Mouse (Mus musculus) ES-E14 (cell line): ENCODE results near the gene Tex44. TPM values are rescaled to one million over a fixed set of nuclear protein-coding genes. Genes with fewer than 3 reads are reported as not detected.
A peak's percentile ranks its signal among the peaks of the same experiment; 100 is the strongest.

Experiments used
- DNase-seq: peaks from one replicate; pipeline ENCODE4 v3.0.0-alpha.2; 2013; ENCODE audit warnings: low read depth, low spot score
- H3K27ac ChIP-seq: 2 replicates; pipeline ENCODE4 v1.5.1; 2012; ENCODE audit warnings: low read depth, mild to moderate bottlenecking, low read length, moderate library complexity, mixed read lengths; ENCODE audit not compliant: poor library complexity, insufficient read depth, severe bottlenecking
- H3K36me3 ChIP-seq: 2 replicates; pipeline ENCODE4 v1.6.1; 2012; ENCODE audit warnings: mild to moderate bottlenecking, low read length, moderate library complexity, mixed read lengths; ENCODE audit not compliant: control insufficient read depth, poor library complexity, insufficient read depth, severe bottlenecking
- H3K4me1 ChIP-seq, 2 experiments: fragments of 150-350 bp in 1 of 2; sonication (generic) in 1 of 2; 2 replicates each; pipeline ENCODE4 v1.6.1; 2012; ENCODE audit warnings: low read length in 2 of 2, mild to moderate bottlenecking in 1 of 2, mixed read lengths in 1 of 2; ENCODE audit not compliant: control insufficient read depth in 2 of 2, insufficient read depth in 2 of 2, poor library complexity in 1 of 2
- H3K4me3 ChIP-seq, 2 experiments: fragments of 150-350 bp in 1 of 2; sonication (generic) in 1 of 2; 2 replicates each; pipeline ENCODE4 v1.5.1; 2012; ENCODE audit warnings: low read length in 2 of 2, low read depth in 1 of 2, mild to moderate bottlenecking in 1 of 2, mixed read lengths in 1 of 2; ENCODE audit not compliant: insufficient read depth in 1 of 2, poor library complexity in 1 of 2, severe bottlenecking in 1 of 2
- H3K9ac ChIP-seq: 2 replicates; pipeline ENCODE4 v1.6.1; 2012; ENCODE audit warnings: low read depth, mild to moderate bottlenecking, low read length, mixed read lengths; ENCODE audit not compliant: poor library complexity, insufficient read depth, severe bottlenecking
- H3K9me3 ChIP-seq: fragments of 150-350 bp; sonication (generic); 2 replicates; pipeline ENCODE4 v1.6.1; 2012; ENCODE audit warnings: low read depth, mild to moderate bottlenecking, low read length; ENCODE audit not compliant: control insufficient read depth, insufficient read depth
- CHD2 ChIP-seq: IDR thresholded peaks from 2 replicates; pipeline ENCODE4 v1.6.1; 2014; ENCODE audit warnings: mild to moderate bottlenecking, low read depth, low read length, inconsistent platforms
- HCFC1 ChIP-seq: IDR thresholded peaks from 2 replicates; pipeline ENCODE4 v1.6.1; 2012; ENCODE audit warnings: low read length, inconsistent platforms, borderline replicate concordance; ENCODE audit not compliant: insufficient read depth
- MAFK ChIP-seq: IDR thresholded peaks from 2 replicates; pipeline ENCODE4 v1.6.1; 2014; ENCODE audit warnings: mild to moderate bottlenecking, low read depth, low read length, inconsistent platforms; ENCODE audit not compliant: insufficient read depth
- ZC3H11A ChIP-seq: IDR thresholded peaks from 2 replicates; pipeline ENCODE4 v1.6.1; 2012; ENCODE audit warnings: low read depth, mild to moderate bottlenecking, inconsistent platforms, low read length, borderline replicate concordance
- ZNF384 ChIP-seq: IDR thresholded peaks from 2 replicates; pipeline ENCODE4 v1.6.1; 2012; ENCODE audit warnings: low read depth, low read length, inconsistent platforms
- in situ Hi-C, 2 experiments: fragments of 600-800 bp; cut with MboI; formaldehyde crosslinking; loops; one replicate each; pipeline ENCODE4 v1.15.1; 2025; ENCODE audit warnings: low sequenced_read_pairs in 2 of 2, inconsistent platforms in 1 of 2; ENCODE audit not compliant: unreplicated experiment in 2 of 2
- total RNA-seq: library from RNA; depleted of rRNA; stranded (reverse); fragments of 300-350 nt; gene quantifications from 2 replicates; pipeline ENCODE4 v1.2.3, GENCODE M21; 2012

The Tex44 gene
- total RNA-seq, 1 experiment: not detected

- Histone ChIP-seq H3K27ac (peak overlapping the region; percentile 26; the same call in 1 of the 2 replicates), H3K4me1 (peaks cover 0 to 27% of the 10 kb centered on the region in 2 experiments; a peak in 2 of 4 replicates), H3K36me3 (no peaks in the 10 kb centered on the region), H3K4me3 (peak overlapping the region; percentile 11 to 62; a peak in 3 of 4 replicates), H3K9ac (peak overlapping the region; percentile 66), H3K9me3 (no peaks in the 10 kb centered on the region)
- no peak for DNase-seq
- in situ Hi-C loops: no loop called here
- TF ChIP-seq HCFC1: no peak
- no peak for TF ChIP-seq MAFK
- TF ChIP-seq ZNF384: no peak
- no peak for TF ChIP-seq CHD2
- no peak for TF ChIP-seq ZC3H11A
Observed at GRCm38 (mm10) chr1:86434001-86434400, 7.9 kb downstream of the Tex44 start.

- H3K9me3 ChIP-seq: no peaks in the 10 kb centered on the region
- in situ Hi-C loops: no loop called here
- DNase-seq: peak; percentile 99
- no peak overlapping the region for H3K27ac ChIP-seq
- H3K4me3 ChIP-seq: peak overlapping the region; percentile 42 to 69
- peak overlapping the region; percentile 81 for H3K9ac ChIP-seq
- TF ChIP-seq MAFK (no peak), HCFC1 (no peak), ZC3H11A (no peak), CHD2 (no peak), ZNF384 (no peak)
- H3K36me3 ChIP-seq: no peaks in the 10 kb centered on the region
- peaks cover 0 to 27% of the 10 kb centered on the region in 2 experiments; a peak in 2 of 4 replicates for H3K4me1 ChIP-seq
Observed at GRCm38 (mm10) chr1:86434439-86435201, 8.5 kb downstream of the Tex44 start.

GRCm38 (mm10) chr1:86435302-86435821 is 9.2 kb downstream of the Tex44 start:
- in situ Hi-C loops: no loop called here
- DNase-seq: no peak
- Histone ChIP-seq H3K9me3 (no peaks in the 10 kb centered on the region), H3K9ac (peak overlapping the region; percentile 10; the same call in 1 of the 2 replicates), H3K4me1 (peaks cover 0 to 31% of the 10 kb centered on the region in 2 experiments; a peak in 2 of 4 replicates), H3K4me3 (no peak overlapping the region), H3K36me3 (no peaks in the 10 kb centered on the region), H3K27ac (no peak overlapping the region)
- TF ChIP-seq ZC3H11A (no peak), HCFC1 (no peak), ZNF384 (no peak), MAFK (no peak), CHD2 (no peak)

GRCm38 (mm10) chr1:86437219-86438013 is 11.3 kb downstream of the Tex44 start:
- Histone ChIP-seq H3K9ac (no peak overlapping the region), H3K4me3 (no peak overlapping the region), H3K36me3 (no peaks in the 10 kb centered on the region), H3K27ac (no peak overlapping the region), H3K4me1 (peaks cover 0 to 31% of the 10 kb centered on the region in 2 experiments; a peak in 2 of 4 replicates), H3K9me3 (no peaks in the 10 kb centered on the region)
- no peak for TF ChIP-seq CHD2
- no peak for TF ChIP-seq ZC3H11A
- TF ChIP-seq MAFK: no peak
- no peak for TF ChIP-seq ZNF384
- TF ChIP-seq HCFC1: no peak
- DNase-seq: no peak
- in situ Hi-C loops: no loop called here
